In the genomic region with DNA sequence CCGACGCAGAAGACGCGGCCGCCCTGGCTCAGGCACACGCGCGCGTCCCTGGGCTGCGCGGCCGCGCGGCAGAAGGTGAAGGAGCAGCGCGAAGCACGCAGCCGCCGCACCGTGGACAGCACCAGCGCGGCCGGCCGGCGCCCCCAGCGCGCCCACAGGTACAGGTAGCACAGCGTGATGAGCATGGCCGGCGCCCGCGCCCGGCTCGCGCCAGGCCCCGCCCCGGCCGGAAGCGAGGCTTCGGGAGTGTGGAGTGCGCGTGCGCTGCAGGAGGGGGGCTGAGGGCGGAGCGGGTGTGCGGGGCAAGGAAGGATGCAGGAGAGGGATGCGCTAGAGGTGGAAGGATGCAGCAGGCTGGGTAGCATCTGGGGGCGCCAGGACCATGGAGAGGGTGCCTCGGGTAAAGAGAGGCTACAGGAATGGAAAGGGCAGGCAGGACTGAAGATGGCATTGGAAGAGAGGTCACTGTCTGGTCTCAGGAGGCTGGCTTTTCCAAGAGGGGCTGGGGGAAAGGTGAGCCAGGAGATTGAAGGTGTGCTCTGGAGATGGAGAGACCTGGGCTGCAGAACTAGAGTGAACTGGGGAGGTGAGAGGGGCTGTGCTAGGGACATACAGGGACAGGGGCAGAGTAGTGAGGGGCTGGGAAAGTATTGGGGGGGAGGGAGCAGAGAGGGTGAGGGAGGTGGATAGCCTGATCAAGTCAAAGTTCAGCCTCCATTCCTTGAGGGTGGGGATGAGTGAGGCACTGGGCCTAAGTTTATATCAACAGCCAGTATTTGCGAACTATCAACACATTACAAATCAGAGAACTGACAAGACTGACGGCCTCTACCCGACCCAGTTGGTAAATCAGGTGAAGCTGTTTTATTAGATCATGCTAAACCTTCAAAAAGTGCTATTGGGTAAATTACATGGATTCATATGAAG, we compare ENCODE assay signal across 1 mouse cellular context.
A peak's percentile ranks its signal among the peaks of the same experiment; 100 is the strongest.
TF ChIP-seq lines count a peak whose summit lies in the region.

No protein-coding gene starts in this region.

TF ChIP-seq in CH12.LX, 34 proteins besides CTCF, POLR2A, EP300 and RAD21:
- TF ChIP-seq TBP (conservative IDR thresholded peaks at IDR 0.05; ENCODE audit: low read depth, low read length): no peak
- TF ChIP-seq CHD2 (IDR thresholded peaks at IDR 0.05; ENCODE audit: low read length): 0 out of 2 replicates have a peak, but pooled peaks have one; percentile 34
- TF ChIP-seq ZKSCAN1 (IDR thresholded peaks at IDR 0.05; ENCODE audit: borderline replicate concordance, low read depth, low read length): no peak
- TF ChIP-seq RCOR1 (conservative IDR thresholded peaks at IDR 0.05; ENCODE audit: low read depth, low read length): peak; percentile 84; the same call in 1 of the 2 replicates
- peak; percentile 98 for TF ChIP-seq MAZ (IDR thresholded peaks at IDR 0.05; ENCODE audit: low read depth, low read length)
- no peak for TF ChIP-seq SMC3 (IDR thresholded peaks at IDR 0.05; ENCODE audit: low read depth, low read length)
- peak; percentile 89; the same call in 1 of the 2 replicates for TF ChIP-seq POLR2AphosphoS2 (IDR thresholded peaks at IDR 0.05; ENCODE audit: low read depth, low read length)
- no peak for TF ChIP-seq USF1 (IDR thresholded peaks at IDR 0.05; ENCODE audit: low read depth, low read length)
- TF ChIP-seq CHD1 (IDR thresholded peaks at IDR 0.05; ENCODE audit: low read depth, low read length): no peak; the same call in 1 of the 2 replicates
- TF ChIP-seq ELF1 (IDR thresholded peaks at IDR 0.05; ENCODE audit: low read depth, low read length): peak; percentile 92
- peak; percentile 34; the same call in 1 of the 2 replicates for TF ChIP-seq MAX (IDR thresholded peaks at IDR 0.05; ENCODE audit: low read length)
- no peak; the same call in 1 of the 2 replicates for TF ChIP-seq SIN3A (IDR thresholded peaks at IDR 0.05; ENCODE audit: low read length)
- TF ChIP-seq JUND (conservative IDR thresholded peaks at IDR 0.05; ENCODE audit: low read depth, low read length): no peak
- no peak for TF ChIP-seq ETS1 (conservative IDR thresholded peaks at IDR 0.05; ENCODE audit: low read depth, low read length)
- TF ChIP-seq TCF12 (IDR thresholded peaks at IDR 0.05; ENCODE audit: low read depth, low read length): peak; percentile 94
- TF ChIP-seq UBTF (IDR thresholded peaks at IDR 0.05; ENCODE audit: low read depth, low read length): no peak
- no peak for TF ChIP-seq ZC3H11A (IDR thresholded peaks at IDR 0.05; ENCODE audit: low read depth, low read length)
- peak; percentile 93 for TF ChIP-seq NRF1 (IDR thresholded peaks at IDR 0.05; ENCODE audit: low read depth, low read length)
- TF ChIP-seq GABPA (IDR thresholded peaks at IDR 0.05; ENCODE audit: insufficient replicate concordance, low read depth, low read length): no peak
- no peak for TF ChIP-seq JUN (IDR thresholded peaks at IDR 0.05; ENCODE audit: insufficient read depth, low read depth, low read length)
- peak; percentile 97 for TF ChIP-seq NELFE (IDR thresholded peaks at IDR 0.05; ENCODE audit: low read depth, low read length)
- TF ChIP-seq BHLHE40 (IDR thresholded peaks at IDR 0.05; ENCODE audit: low read depth, low read length): peak; percentile 73
- TF ChIP-seq MXI1 (IDR thresholded peaks at IDR 0.05; ENCODE audit: low read depth, low read length): peak; percentile 90; the same call in 1 of the 2 replicates
- TF ChIP-seq USF2 (conservative IDR thresholded peaks at IDR 0.05; ENCODE audit: low read depth, low read length): no peak
- no peak for TF ChIP-seq MAFK (IDR thresholded peaks at IDR 0.05; ENCODE audit: insufficient replicate concordance, low read length)
- peak; percentile 49; the same call in 1 of the 2 replicates for TF ChIP-seq IRF4 (IDR thresholded peaks at IDR 0.05; ENCODE audit: low read depth, low read length)
- TF ChIP-seq E2F4 (IDR thresholded peaks at IDR 0.05; ENCODE audit: insufficient replicate concordance, low read depth, low read length): 0 out of 2 replicates have a peak, but pooled peaks have one; percentile 20
- peak; percentile 64 for TF ChIP-seq MEF2A (IDR thresholded peaks at IDR 0.05; ENCODE audit: borderline replicate concordance, low read depth, low read length)
- peak; percentile 68 for TF ChIP-seq HCFC1 (IDR thresholded peaks at IDR 0.05; ENCODE audit: low read depth, low read length)
- peak; percentile 96 for TF ChIP-seq ZMIZ1 (IDR thresholded peaks at IDR 0.05; ENCODE audit: low read depth, low read length)
- no peak for TF ChIP-seq MYC (IDR thresholded peaks at IDR 0.05; ENCODE audit: low read depth, low read length)
- TF ChIP-seq KAT2A (IDR thresholded peaks at IDR 0.05; ENCODE audit: insufficient replicate concordance, low read length): 0 out of 2 replicates have a peak, but pooled peaks have one; percentile 62
- no peak for TF ChIP-seq PAX5 (IDR thresholded peaks at IDR 0.05; ENCODE audit: low read length)
- TF ChIP-seq ZNF384 (IDR thresholded peaks at IDR 0.05; ENCODE audit: low read depth, low read length): no peak
